ENCODE assay signal across 8 mouse cellular contexts in genomic region chr10:8886528-8886854, GRCm38 (mm10). TPM values are rescaled to one million over a fixed set of nuclear protein-coding genes. Genes with fewer than 3 reads are reported as not detected.
DNase-seq lines count a peak whose midpoint lies in the region; ATAC-seq and TF ChIP-seq lines count a peak whose summit lies in the region.

No protein-coding gene starts in this region.

- WGBS in liver, embryonic 14.5 days (ENCODE audit: insufficient replicate concordance): 2% methylated on average over 14 of the region's 14 CpGs

- H3K36me3 ChIP-seq in testis, adult 2 months (ENCODE audit: control insufficient read depth, insufficient read depth, low read length): no peaks in the 10 kb centered on the region
- no peaks in the 10 kb centered on the region for H3K36me3 ChIP-seq in liver, embryonic 14.5 days (replicated peaks; ENCODE audit: control insufficient read depth, insufficient read depth, low read depth)

- H3K27ac ChIP-seq in gastrocnemius, adult 2 months: peak overlapping the region; percentile 97
- H3K27ac ChIP-seq in testis, adult 2 months (ENCODE audit: control insufficient read depth, insufficient read depth, low read depth, low read length): peak overlapping the region; percentile 2; the same call in 1 of the 2 replicates
- H3K27ac ChIP-seq in liver, embryonic 14.5 days: peak overlapping the region; percentile 25; the same call in 1 of the 2 replicates

- peaks cover 3% of the 10 kb centered on the region; the same call in 1 of the 2 replicates for H3K4me1 ChIP-seq in testis, adult 2 months (ENCODE audit: control insufficient read depth, insufficient read depth, low read length)
- H3K4me1 ChIP-seq in liver, embryonic 14.5 days (replicated peaks; ENCODE audit: control insufficient read depth in 2 of 2, insufficient read depth in 2 of 2, low read length in 1 of 2): peaks cover 0 to 14% of the 10 kb centered on the region in 2 experiments; a peak in 2 of 4 replicates

- TF ChIP-seq POLR2A in testis, adult 2 months (IDR thresholded peaks at IDR 0.05; ENCODE audit: control insufficient read depth, low read depth, low read length): no peak

- no peak for ATAC-seq in liver, embryonic 14.5 days (ENCODE audit: insufficient read depth)

- peak overlapping the region; percentile 64 for H3K4me2 ChIP-seq in liver, embryonic 14.5 days (ENCODE audit: low read depth)

- H3K4me3 ChIP-seq in gastrocnemius, adult 2 months: peak overlapping the region; percentile 88
- peak overlapping the region; percentile 89 for H3K4me3 ChIP-seq in testis, adult 2 months (ENCODE audit: control insufficient read depth, low read depth, low read length)
- peak overlapping the region; percentile 62 to 73 for H3K4me3 ChIP-seq in liver, embryonic 14.5 days (ENCODE audit: insufficient read depth in 1 of 2, low read depth in 2 of 2, low read length in 2 of 2)

- TF ChIP-seq CTCF in gastrocnemius, adult 2 months (IDR thresholded peaks at IDR 0.05): no peak
- no peak for TF ChIP-seq CTCF in testis, adult 2 months (IDR thresholded peaks at IDR 0.05; ENCODE audit: control insufficient read depth, insufficient read depth, insufficient replicate concordance, low read depth, low read length)
- no peak for TF ChIP-seq CTCF in liver, embryonic 14.5 days (IDR thresholded peaks at IDR 0.05; ENCODE audit: low read depth)

- no peaks in the 10 kb centered on the region for H3K27me3 ChIP-seq in testis, adult 2 months (ENCODE audit: control insufficient read depth, insufficient read depth, low read length)
- peaks cover 23% of the 10 kb centered on the region for H3K27me3 ChIP-seq in liver, embryonic 14.5 days (ENCODE audit: control insufficient read depth, insufficient read depth, low read length)

- H3K9ac ChIP-seq in liver, embryonic 14.5 days (replicated peaks): no peak overlapping the region

- no peak for DNase-seq in gastrocnemius, adult 2 months
- no peak for DNase-seq in gastrocnemius, postnatal 4 days (ENCODE audit: low spot score in 2 of 2)
- no peak for DNase-seq in testis, postnatal 14 days (ENCODE audit: low spot score)
- no peak for DNase-seq in liver, embryonic 14.5 days (ENCODE audit: low read depth in 3 of 3, low spot score in 3 of 3)
- no peak for DNase-seq in layer of hippocampus, adult 9-10 months (ENCODE audit: low spot score)
- no peak for DNase-seq in left cerebral cortex, adult 9 months (ENCODE audit: low spot score in 2 of 2)
- no peak for DNase-seq in embryo, embryonic 9.5 days (ENCODE audit: extremely low spot score)

- no peaks in the 10 kb centered on the region for H3K9me3 ChIP-seq in liver, embryonic 14.5 days (ENCODE audit: control insufficient read depth, low read length)

- intact Hi-C loops in gastrocnemius, adult 2 months (cut with DNase I): no loop called here

- no peak for TF ChIP-seq EP300 in liver, embryonic 14.5 days (IDR thresholded peaks at IDR 0.05; ENCODE audit: low read depth)

RNA-seq across cellular contexts. Expression of gene Sash1, which starts 0.6 kb away (rescaled TPM):
- total RNA-seq in gastrocnemius, adult 2 months (2021): 10 to 100 TPM; 10.6 to 17.9 TPM
- total RNA-seq in gastrocnemius, postnatal 4 days (2021): 10 to 100 TPM; 61.2 to 71.6 TPM
- polyA plus RNA-seq in testis, adult 2 months (2012; rRNA removed): 2.7 and 2.8 TPM in 2 replicates
- polyA plus RNA-seq in liver, embryonic 14.5 days (2012; rRNA removed): 1.0 and 1.4 TPM in 2 replicates
- 0.32 and 0.77 TPM in 2 replicates for polyA plus RNA-seq in liver, embryonic 14.5 days (2014; fragmentation: Nextera tagmentation; extraction: Ambion mirVana)

Comparison
In these comparisons a context has a peak if more than half of its experiments do, and no peak if none do; other contexts are left out.
1. H3K27ac ChIP-seq: peak in every context shown above with its lines; median percentile 97 in gastrocnemius, adult 2 months; 25 in liver, embryonic 14.5 days; 2 in testis, adult 2 months.